Mouse (Mus musculus) heart, postnatal 0 days (tissue): ENCODE data around the gene Abhd6. TPM values are rescaled to one million over a fixed set of nuclear protein-coding genes. Genes with fewer than 3 reads are reported as not detected.

Source experiments
- ATAC-seq: fragments of 200-750 bp; cut with Nextera tagmentation; 2 replicates; pipeline ENCODE4 v1.8.0; 2017; ENCODE audit warnings: low read depth, moderate number of reproducible peaks, moderate library complexity; ENCODE audit not compliant: insufficient read depth
- DNase-seq: peaks from one replicate; pipeline ENCODE4 v3.0.0-alpha.2; 2016; ENCODE audit warnings: low spot score
- H3K27ac ChIP-seq: fragments of 300-500 bp; sonication (generic); 2 replicates; pipeline ENCODE4 v1.5.1; 2014; ENCODE audit warnings: low read depth, mild to moderate bottlenecking
- H3K27me3 ChIP-seq: fragments of 300-500 bp; sonication (generic); 2 replicates; pipeline ENCODE4 v1.6.1; 2014; ENCODE audit warnings: low read length, mixed read lengths; ENCODE audit not compliant: control insufficient read depth, insufficient read depth
- H3K36me3 ChIP-seq: fragments of 300-500 bp; sonication (generic); replicated peaks from 2 replicates; pipeline ENCODE4 v1.6.1; 2014; ENCODE audit warnings: low read length, mixed read lengths; ENCODE audit not compliant: control insufficient read depth, insufficient read depth
- H3K4me1 ChIP-seq: fragments of 300-500 bp; sonication (generic); 2 replicates; pipeline ENCODE4 v1.6.1; 2014; ENCODE audit warnings: antibody characterized with exemption; ENCODE audit not compliant: control insufficient read depth, insufficient read depth
- H3K4me2 ChIP-seq: fragments of 300-500 bp; sonication (generic); 2 replicates; pipeline ENCODE4 v1.6.1; 2014; ENCODE audit warnings: low read depth, mild to moderate bottlenecking, low read length, moderate library complexity
- H3K4me3 ChIP-seq: fragments of 300-500 bp; sonication (generic); 2 replicates; pipeline ENCODE4 v1.5.1; 2014; ENCODE audit warnings: low read depth, low read length
- H3K9ac ChIP-seq: fragments of 300-500 bp; sonication (generic); replicated peaks from 2 replicates; pipeline ENCODE4 v1.6.1; 2014; ENCODE audit warnings: low read depth, low read length, mixed read lengths
- H3K9me3 ChIP-seq: fragments of 300-500 bp; sonication (generic); replicated peaks from 2 replicates; pipeline ENCODE4 v1.6.1; 2016; ENCODE audit warnings: low read length; ENCODE audit not compliant: control insufficient read depth
- CTCF ChIP-seq: IDR thresholded peaks from 2 replicates; pipeline ENCODE4 v1.5.1; 2016; ENCODE audit warnings: antibody characterized with exemption, control low read depth, low read depth
- EP300 ChIP-seq: IDR thresholded peaks from 2 replicates; pipeline ENCODE4 v1.6.1; 2016; ENCODE audit warnings: antibody characterized with exemption, low read depth
- WGBS: fragments of 180-500 bp; shearing (Covaris S2); extraction: QIAGEN DNeasy Blood & Tissue Kit; methylation state at CpG from one replicate; pipeline ENCODE4 v1.1.7; 2014; 5-methylcytosine and 5-hydroxymethylcytosine counted together
- polyA plus RNA-seq: library from polyadenylated mRNA; unstranded; fragments of >200 nt; fragmentation: Nextera tagmentation; extraction: Ambion mirVana; gene quantifications from 2 replicates; pipeline ENCODE4 v1.2.1, GENCODE M21; 2015
- total RNA-seq: library from RNA; depleted of rRNA; stranded (reverse); fragments of >200 nt; gene quantifications from 2 replicates; pipeline ENCODE4 v1.2.3, GENCODE M21; 2014; ENCODE audit warnings: low replicate concordance; rRNA removed

Abhd6 gene
- total and polyA plus RNA-seq, 2 experiments from 2014 or later = 2.2 to 9.1 TPM

- Histone ChIP-seq H3K27me3 (no peaks in the 10 kb centered on the region), H3K9me3 (no peaks in the 10 kb centered on the region), H3K9ac (peak within 1 kb of the TSS; percentile 86), H3K4me1 (peaks cover 12% of the 10 kb centered on the region), H3K36me3 (0 out of 2 replicates have a peak, but pooled peaks cover 9% of the 10 kb centered on the region), H3K4me3 (peak within 1 kb of the TSS; percentile 87), H3K27ac (peak within 1 kb of the TSS; percentile 77), H3K4me2 (peak within 1 kb of the TSS; percentile 84)
- under 1% methylated on average over 71 of the region's 89 CpGs for WGBS
- DNase-seq = peak; percentile 81
- TF ChIP-seq EP300 = no peak
- TF ChIP-seq CTCF = no peak
- peak; percentile 95 for ATAC-seq
Measured at GRCm38 (mm10) chr14:8097978-8098686, 95.4 kb downstream of the Abhd6 start, which contains the start of gene Pxk. Gene Pxk (plus strand): TSS chr14:8098211.

DNA sequence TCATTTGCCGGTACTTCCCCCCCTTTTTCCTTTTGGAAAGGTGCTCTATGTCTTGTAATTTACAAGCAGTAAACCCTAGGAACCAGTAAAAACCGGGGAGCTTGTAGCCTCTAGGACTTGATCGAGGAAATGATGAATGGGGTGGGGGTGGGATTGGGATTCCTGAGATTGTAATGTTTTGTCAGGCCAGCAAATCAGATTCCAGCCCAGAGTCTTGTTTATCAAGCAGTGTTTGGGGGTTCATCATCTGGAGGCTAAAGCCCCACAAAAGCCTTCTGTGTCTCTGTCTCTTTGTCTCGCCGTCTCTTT lies 95.9 kb downstream of the Abhd6 start:
- H3K9me3 ChIP-seq = no peaks in the 10 kb centered on the region
- peak overlapping the region; percentile 84 for H3K4me2 ChIP-seq
- H3K4me1 ChIP-seq = peaks cover 12% of the 10 kb centered on the region
- H3K4me3 ChIP-seq = peak overlapping the region; percentile 87
- TF ChIP-seq CTCF (no peak), EP300 (no peak)
- ATAC-seq = no peak
- peak overlapping the region; percentile 77 for H3K27ac ChIP-seq
- 0 out of 2 replicates have a peak, but pooled peaks cover 9% of the 10 kb centered on the region for H3K36me3 ChIP-seq
- no peaks in the 10 kb centered on the region for H3K27me3 ChIP-seq
- peak overlapping the region; percentile 86 for H3K9ac ChIP-seq
- DNase-seq = no peak
- 2% methylated on average over 5 of the region's 5 CpGs for WGBS

GRCm38 (mm10) chr14:8099561-8100021 lies 96.9 kb downstream of the Abhd6 start:
- 61% methylated on average over 10 of the region's 10 CpGs for WGBS
- Histone ChIP-seq H3K36me3 (0 out of 2 replicates have a peak, but pooled peaks cover 9% of the 10 kb centered on the region), H3K27me3 (no peaks in the 10 kb centered on the region), H3K4me2 (peak overlapping the region; percentile 84), H3K9me3 (no peaks in the 10 kb centered on the region), H3K4me3 (peak overlapping the region; percentile 87; the same call in 1 of the 2 replicates), H3K27ac (no peak overlapping the region; the same call in 1 of the 2 replicates), H3K4me1 (peaks cover 12% of the 10 kb centered on the region), H3K9ac (no peak overlapping the region)
- no peak for ATAC-seq
- DNase-seq = no peak
- TF ChIP-seq CTCF (no peak), EP300 (no peak)

DNA sequence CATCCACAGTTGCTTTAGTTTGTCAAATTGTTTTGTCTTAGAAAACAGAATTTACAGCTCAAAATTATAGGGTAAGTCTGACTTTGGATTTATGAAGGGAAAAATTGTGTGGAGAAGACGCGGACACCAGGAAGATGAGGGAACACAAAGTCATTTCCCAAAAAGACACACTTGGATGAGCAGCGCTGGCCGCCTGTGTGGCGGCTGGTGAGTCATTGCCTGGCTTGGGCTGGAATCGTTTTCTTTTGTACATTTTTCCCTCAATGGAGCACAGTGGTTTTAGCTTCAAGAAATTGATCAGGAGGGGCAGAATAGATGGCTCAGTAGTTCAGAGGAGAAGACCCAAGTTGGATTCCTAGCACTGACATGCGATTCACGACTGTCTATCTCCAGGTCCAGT lies 99.2 kb downstream of the Abhd6 start:
- TF ChIP-seq CTCF (no peak), EP300 (no peak)
- H3K4me2 ChIP-seq = no peak overlapping the region
- DNase-seq = no peak
- H3K9me3 ChIP-seq = no peaks in the 10 kb centered on the region
- no peak for ATAC-seq
- H3K4me3 ChIP-seq = no peak overlapping the region
- WGBS = 86% methylated on average over 8 of the region's 8 CpGs
- no peak overlapping the region for H3K27ac ChIP-seq
- peaks cover 9% of the 10 kb centered on the region; the same call in 1 of the 2 replicates for H3K36me3 ChIP-seq
- H3K27me3 ChIP-seq = no peaks in the 10 kb centered on the region
- peaks cover 12% of the 10 kb centered on the region for H3K4me1 ChIP-seq
- no peak overlapping the region for H3K9ac ChIP-seq

GRCm38 (mm10) chr14:8102676-8103075 lies 100.0 kb downstream of the Abhd6 start:
- H3K27ac ChIP-seq = no peak overlapping the region
- H3K36me3 ChIP-seq = peaks cover 9% of the 10 kb centered on the region; the same call in 1 of the 2 replicates
- no peak overlapping the region for H3K9ac ChIP-seq
- DNase-seq = no peak
- H3K4me3 ChIP-seq = no peak overlapping the region
- no peaks in the 10 kb centered on the region for H3K27me3 ChIP-seq
- peaks cover 12% of the 10 kb centered on the region for H3K4me1 ChIP-seq
- no peak for ATAC-seq
- WGBS = 78% methylated on average over 12 of the region's 12 CpGs
- TF ChIP-seq EP300 (no peak), CTCF (no peak)
- H3K9me3 ChIP-seq = no peaks in the 10 kb centered on the region
- H3K4me2 ChIP-seq = no peak overlapping the region

Other genes starting within 250 kb of the Abhd6 start
- not detected in 2 replicates for gene Gm26661, start 211.3 kb upstream of the Abhd6 start, total RNA-seq
- gene Gm26661, start 211.3 kb upstream of the Abhd6 start, polyA plus RNA-seq = not detected in 2 replicates
- gene Flnb, start 184.9 kb upstream of the Abhd6 start, total RNA-seq = 40.7 and 42.9 TPM in 2 replicates
- gene Flnb, start 184.9 kb upstream of the Abhd6 start, polyA plus RNA-seq = 3.8 and 4.0 TPM in 2 replicates
- gene Gm45521, start 45.6 kb upstream of the Abhd6 start, total RNA-seq = not detected in 2 replicates
- not detected in 2 replicates for gene Gm45521, start 45.6 kb upstream of the Abhd6 start, polyA plus RNA-seq
- gene Dnase1l3, start 8.3 kb upstream of the Abhd6 start, total RNA-seq = not detected in 2 replicates
- gene Dnase1l3, start 8.3 kb upstream of the Abhd6 start, polyA plus RNA-seq = 0.03 TPM in 2 replicates
- gene Rpp14, start 77.5 kb downstream of the Abhd6 start, total RNA-seq = 22.7 and 61.8 TPM in 2 replicates
- gene Rpp14, start 77.5 kb downstream of the Abhd6 start, polyA plus RNA-seq = 42.4 and 42.8 TPM in 2 replicates
- 14.5 and 23.7 TPM in 2 replicates for gene Pxk, start 95.3 kb downstream of the Abhd6 start, total RNA-seq
- 26.2 and 28.9 TPM in 2 replicates for gene Pxk, start 95.3 kb downstream of the Abhd6 start, polyA plus RNA-seq
- gene Pdhb, start 170.1 kb downstream of the Abhd6 start, total RNA-seq = 535 and 560 TPM in 2 replicates
- gene Pdhb, start 170.1 kb downstream of the Abhd6 start, polyA plus RNA-seq = 1,048 and 1,051 TPM in 2 replicates
- gene Kctd6, start 211.2 kb downstream of the Abhd6 start, total RNA-seq = 5.8 and 7.9 TPM in 2 replicates
- 11.4 and 12.6 TPM in 2 replicates for gene Kctd6, start 211.2 kb downstream of the Abhd6 start, polyA plus RNA-seq